In genomic region chr3:145126618-145127017, GRCm38 (mm10) we compare ENCODE assay signal across 20 mouse cellular contexts. TPM values are rescaled to one million over a fixed set of nuclear protein-coding genes. Genes with fewer than 3 reads are reported as not detected.
DNase-seq lines count a peak whose midpoint lies in the region; ATAC-seq lines count a peak whose summit lies in the region.
"Had no signal": no experiment of that assay in that cellular context is flagged by ENCODE, and none has a peak within 500 bp of the region (broad histone marks: within the 10 kb centered on the region; RNA-seq: fewer than 3 reads in every experiment).

No protein-coding gene starts in this region.

- peak; percentile 35 for DNase-seq in A20 (ENCODE audit: low read depth, low spot score)
- no peak for DNase-seq in B cell, adult 2 months
- DNase-seq: adrenal gland, adult 8-10 months; adrenal gland, postnatal 14 days; adrenal gland, postnatal 36 days; cerebellum, adult 11-12 months; cerebellum, adult 2 months; cerebellum, adult 9-10 months; cerebellum, postnatal 10 days; cerebellum, postnatal 25 days; embryo, embryonic 11 days; forebrain, postnatal 0 days had no signal

- ATAC-seq in granulocyte monocyte progenitor cell, adult 5-6 weeks (replicated peaks; ENCODE audit: poor library complexity, severe bottlenecking) = peak; percentile 64
- 0 out of 2 replicates have a peak, but pooled peaks have one; percentile 27 for ATAC-seq in megakaryocyte progenitor cell, adult 5-6 weeks (replicated peaks; ENCODE audit: poor library complexity)
- no peak for ATAC-seq in megakaryocyte-erythroid progenitor cell, adult 5-6 weeks (replicated peaks; ENCODE audit: low FRiP score, low TSS enrichment, poor library complexity, severe bottlenecking)
- ATAC-seq: activated CD4-positive, CD25-positive, alpha-beta regulatory T cell, adult 4 months; CD4-positive, CD25-positive, alpha-beta regulatory T cell, adult 4 months; forebrain, embryonic 13.5 days; forebrain, embryonic 15.5 days; forebrain, postnatal 0 days; Patski had no signal

RNA-seq across cellular contexts. Expression of gene Odf2l, which starts 8.2 kb away (rescaled TPM):
- 15.6 and 34.5 TPM in 2 replicates for total RNA-seq in granulocyte monocyte progenitor cell, adult 5-6 weeks (2014; fragmentation: Nextera tagmentation)
- total RNA-seq in granulocyte monocyte progenitor cell, adult 5-6 weeks (2017) = 28.5 and 43.0 TPM in 2 replicates
- total RNA-seq in megakaryocyte progenitor cell, adult 5-6 weeks (2015) = 43.3 and 46.6 TPM in 2 replicates
- total RNA-seq in megakaryocyte progenitor cell, adult 5-6 weeks (2017) = 23.2 and 37.2 TPM in 2 replicates
- total RNA-seq in megakaryocyte-erythroid progenitor cell, adult 5-6 weeks (2014; fragmentation: Nextera tagmentation) = 26.5 and 44.8 TPM in 2 replicates
- 27.7 and 42.9 TPM in 2 replicates for total RNA-seq in megakaryocyte-erythroid progenitor cell, adult 5-6 weeks (2017)

RNA-seq across cellular contexts. Expression of gene Clca2, which starts 27.4 kb away (rescaled TPM):
- total RNA-seq in granulocyte monocyte progenitor cell, adult 5-6 weeks (2014; fragmentation: Nextera tagmentation) = not detected in 2 replicates
- total RNA-seq in granulocyte monocyte progenitor cell, adult 5-6 weeks (2017) = not detected in 2 replicates
- not detected in 2 replicates for total RNA-seq in megakaryocyte progenitor cell, adult 5-6 weeks (2015)
- not detected in 2 replicates for total RNA-seq in megakaryocyte progenitor cell, adult 5-6 weeks (2017)
- total RNA-seq in megakaryocyte-erythroid progenitor cell, adult 5-6 weeks (2014; fragmentation: Nextera tagmentation) = not detected in 2 replicates
- total RNA-seq in megakaryocyte-erythroid progenitor cell, adult 5-6 weeks (2017) = not detected in 2 replicates
- total RNA-seq: forebrain, postnatal 0 days had no signal
